Mouse (Mus musculus): ENCODE measurements around the gene Map10.

Map10 gene

DNA sequence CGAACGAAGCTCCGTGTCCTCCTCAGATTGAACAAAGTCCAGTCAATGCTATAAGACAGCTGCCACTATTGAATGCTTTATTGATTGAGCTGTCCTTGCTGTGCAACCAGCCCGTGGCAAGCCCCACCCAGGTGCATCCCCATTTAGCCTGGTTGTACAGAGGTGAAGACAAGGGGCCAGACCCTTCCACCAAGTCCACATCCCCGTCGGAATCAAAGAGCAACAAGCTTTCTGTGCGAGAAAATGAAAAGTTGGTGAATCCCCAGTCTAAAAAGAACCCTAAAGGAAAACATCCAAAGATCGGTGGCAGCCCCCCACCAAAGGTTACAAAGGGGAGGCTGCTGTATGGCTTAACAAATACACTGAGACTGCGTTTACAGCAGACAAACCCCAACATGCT is 1.3 kb downstream of the Map10 start:
- DNase-seq = no peak

GRCm38 (mm10) chr8:125671371-125671770 is 1.8 kb downstream of the Map10 start:
- no peak for DNase-seq

GRCm38 (mm10) chr8:125675796-125676195 is 6.2 kb downstream of the Map10 start:
- peak in 1 of 2 experiments; percentile 61 for DNase-seq

- no peak for DNase-seq
These were observed 7.9 kb downstream of the Map10 start for GRCm38 (mm10) chr8:125677484-125677883.

GRCm38 (mm10) chr8:125678854-125679648 is 9.4 kb downstream of the Map10 start:
- DNase-seq = peak; percentile 26 to 36

- no peak for DNase-seq
These were observed 11.3 kb downstream of the Map10 start for GRCm38 (mm10) chr8:125680851-125681408.

GRCm38 (mm10) chr8:125685216-125685760 is 15.7 kb downstream of the Map10 start:
- DNase-seq = no peak

DNA sequence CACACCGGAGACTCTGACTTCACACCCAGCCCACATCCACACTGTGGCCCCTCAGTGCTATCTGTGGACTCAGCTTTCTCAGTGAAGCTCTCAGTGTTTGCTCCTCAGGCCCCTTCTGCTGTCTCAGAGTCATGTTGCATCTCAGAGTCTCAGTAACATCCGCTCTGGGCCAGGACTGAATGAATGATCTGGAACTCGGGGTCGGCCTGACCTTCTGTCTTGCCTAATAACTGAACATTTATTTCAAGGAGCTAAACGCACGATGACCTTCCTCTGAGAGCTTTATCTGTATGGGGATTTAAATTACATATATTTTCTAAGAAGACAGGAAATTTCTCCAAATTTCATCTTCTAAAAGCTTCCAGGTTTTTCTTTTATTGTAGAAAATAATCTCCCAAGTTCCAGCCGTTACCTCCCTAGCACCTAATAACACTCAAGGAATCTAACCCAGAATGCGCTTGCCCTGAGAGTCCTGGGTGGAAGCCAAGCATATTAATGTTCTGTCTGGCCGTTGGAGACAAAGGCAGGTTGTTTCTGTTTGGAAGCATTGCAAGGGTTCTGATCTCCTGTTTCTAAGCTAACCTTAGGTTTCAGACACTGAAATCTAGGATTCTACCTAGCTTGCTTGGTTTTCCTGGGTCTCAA is 16.7 kb downstream of the Map10 start:
- DNase-seq = peak; percentile 53 to 58

DNA sequence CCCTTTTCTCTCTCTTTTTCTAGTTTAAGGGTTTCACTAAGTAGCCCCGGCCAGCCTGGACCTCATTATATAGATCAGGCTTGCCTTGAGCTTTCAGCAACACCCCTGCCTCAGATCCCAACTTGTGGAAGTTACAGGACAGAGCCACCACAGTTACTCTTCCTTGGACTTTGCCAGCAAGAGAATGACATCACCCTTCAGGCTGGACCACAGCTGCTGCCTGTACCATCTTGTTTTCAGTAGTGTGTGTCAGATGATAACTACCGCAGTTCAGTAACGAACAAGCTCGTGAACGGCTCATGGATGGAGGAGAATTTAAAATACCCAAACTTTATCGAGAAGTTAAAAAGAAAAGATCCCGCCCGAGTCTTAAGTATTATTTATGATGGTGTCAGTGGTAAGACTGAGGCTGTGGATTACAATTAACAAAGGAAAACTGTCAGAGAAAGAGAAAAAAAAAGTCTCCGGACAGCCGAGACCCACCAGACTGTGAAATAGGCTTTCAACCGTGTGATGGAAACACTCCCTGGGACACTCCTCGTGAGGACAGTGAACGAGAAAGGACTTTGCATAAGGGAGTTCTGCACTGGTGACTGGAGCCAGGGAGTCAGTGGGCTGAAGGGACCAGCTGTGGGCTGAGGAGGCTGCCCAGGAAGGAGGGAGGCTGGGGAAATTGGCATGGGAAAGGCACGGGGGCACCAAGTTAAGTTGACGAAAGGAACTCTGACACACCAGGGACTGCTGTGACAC is 20.7 kb downstream of the Map10 start:
- DNase-seq = no peak

DNA sequence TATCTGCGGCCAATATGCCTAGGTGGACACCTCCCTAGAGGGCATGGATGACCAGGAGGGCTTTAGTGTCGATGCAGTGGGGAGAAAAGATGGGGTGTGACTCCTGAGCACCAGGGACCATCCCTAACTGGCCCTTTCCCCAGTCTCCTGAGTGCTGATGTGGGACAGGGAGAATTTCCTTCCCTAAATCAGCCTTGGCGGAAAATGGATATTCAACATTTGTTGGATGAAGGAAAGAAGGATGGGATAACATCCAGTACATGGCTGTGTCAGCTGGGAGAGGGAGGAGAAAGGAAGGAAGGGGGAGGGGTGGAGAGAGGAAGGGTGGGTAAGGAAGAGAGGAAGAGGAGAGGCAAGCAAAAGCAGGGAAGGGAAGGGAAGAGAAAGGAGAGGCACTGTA is 21.3 kb downstream of the Map10 start:
- DNase-seq = no peak

- DNase-seq = no peak
These were observed 22.8 kb downstream of the Map10 start for GRCm38 (mm10) chr8:125692447-125692846.

DNA sequence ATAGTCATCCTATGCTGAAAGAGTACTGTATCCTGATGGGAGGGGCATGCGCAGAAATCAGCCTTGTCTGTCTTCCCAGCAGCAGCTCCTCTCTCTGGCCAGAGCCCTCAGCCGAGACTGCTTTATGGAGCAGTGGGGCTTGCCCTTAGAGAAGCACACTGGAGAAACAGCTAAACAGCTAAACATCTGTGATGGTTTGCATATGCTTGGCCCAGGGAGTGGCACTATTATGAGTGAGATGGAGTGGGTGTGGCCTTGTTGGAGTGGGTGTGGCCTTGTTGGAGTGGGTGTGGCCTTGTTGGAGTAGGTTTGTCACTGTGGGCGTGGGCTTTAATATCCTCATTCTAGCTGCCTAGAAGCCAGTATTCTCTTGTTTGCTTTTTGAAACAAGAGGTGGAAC is 23.6 kb downstream of the Map10 start:
- no peak for DNase-seq

DNA sequence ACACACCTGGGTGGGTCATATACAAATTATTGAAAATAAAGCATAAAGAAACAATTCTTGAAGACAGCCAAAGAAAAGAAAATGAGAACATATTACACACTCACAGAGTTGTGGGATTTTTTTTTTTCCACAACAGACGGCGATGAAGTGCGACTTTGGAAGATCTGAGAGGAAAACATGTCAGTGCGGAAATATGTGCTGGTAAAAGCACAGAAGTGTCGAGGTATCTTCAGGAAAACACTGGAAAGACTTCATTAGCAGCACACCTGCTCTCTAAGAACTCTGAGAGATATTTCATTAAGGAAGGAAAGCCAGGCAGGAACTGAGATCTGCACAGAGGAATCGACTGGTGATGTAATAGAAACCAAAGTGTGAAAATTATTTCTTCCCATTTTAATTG is 26.3 kb downstream of the Map10 start:
- no peak for DNase-seq

DNA sequence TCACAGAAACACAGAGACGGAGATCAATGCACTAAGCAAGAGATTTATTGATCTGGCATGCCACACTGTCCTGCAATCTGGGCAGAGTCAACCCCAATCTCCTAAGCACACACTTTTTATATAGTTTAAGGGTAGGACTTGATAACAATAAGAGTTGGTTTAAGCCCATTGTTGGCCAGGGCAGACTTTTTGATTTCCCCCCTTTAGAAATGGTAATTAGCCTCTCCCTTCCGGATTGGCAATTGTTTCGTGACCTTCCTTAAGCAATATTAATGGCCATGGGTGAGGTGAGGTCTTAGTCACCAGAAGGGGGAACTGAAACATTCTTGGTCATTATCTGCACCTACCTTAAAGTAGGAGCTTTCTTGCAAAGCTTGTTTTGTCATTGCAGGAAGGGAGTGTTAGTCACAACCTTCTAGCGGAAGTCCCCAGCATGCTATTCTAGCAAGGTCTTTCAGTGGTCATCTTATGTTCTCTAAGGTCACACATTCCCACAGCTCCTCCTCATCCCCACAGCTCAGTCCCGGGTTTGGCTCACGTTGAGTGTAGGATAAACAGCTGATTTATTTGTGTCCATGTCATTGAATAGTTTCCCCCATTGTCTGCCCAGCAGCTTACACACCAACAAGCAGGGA is 29.9 kb downstream of the Map10 start:
- DNase-seq = no peak

GRCm38 (mm10) chr8:125700407-125700806 is 30.8 kb downstream of the Map10 start:
- DNase-seq = no peak

- no peak for DNase-seq
These were observed 33.4 kb downstream of the Map10 start for GRCm38 (mm10) chr8:125702868-125703473.

DNA sequence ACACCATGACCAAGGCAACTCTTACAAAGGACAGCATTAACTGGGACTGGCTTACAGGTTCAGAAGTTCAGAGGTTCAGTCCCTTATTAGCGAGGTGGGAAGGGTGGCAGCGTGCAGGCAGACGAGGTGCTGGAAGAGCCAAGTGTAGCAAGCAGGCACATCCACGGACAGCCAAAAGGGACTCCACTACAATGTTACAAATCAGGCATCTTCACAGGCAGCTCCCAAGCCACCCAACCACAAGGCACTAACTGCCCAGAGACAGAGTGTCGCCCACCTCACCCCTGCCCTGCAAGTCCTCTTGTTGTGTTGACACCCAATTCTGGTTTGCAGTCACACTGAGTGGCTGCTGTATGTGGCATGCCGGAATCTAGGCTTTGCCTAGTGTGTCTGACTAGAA is 34.8 kb downstream of the Map10 start:
- DNase-seq = no peak

GRCm38 (mm10) chr8:125705816-125706215 is 36.2 kb downstream of the Map10 start:
- DNase-seq = no peak

- peak; percentile 33 to 53 for DNase-seq
These were observed 39.6 kb downstream of the Map10 start for GRCm38 (mm10) chr8:125709171-125709570.

- no peak for DNase-seq
These were observed 41.9 kb downstream of the Map10 start for GRCm38 (mm10) chr8:125711514-125711913.

GRCm38 (mm10) chr8:125716211-125716610 is 46.6 kb downstream of the Map10 start:
- no peak for DNase-seq

DNA sequence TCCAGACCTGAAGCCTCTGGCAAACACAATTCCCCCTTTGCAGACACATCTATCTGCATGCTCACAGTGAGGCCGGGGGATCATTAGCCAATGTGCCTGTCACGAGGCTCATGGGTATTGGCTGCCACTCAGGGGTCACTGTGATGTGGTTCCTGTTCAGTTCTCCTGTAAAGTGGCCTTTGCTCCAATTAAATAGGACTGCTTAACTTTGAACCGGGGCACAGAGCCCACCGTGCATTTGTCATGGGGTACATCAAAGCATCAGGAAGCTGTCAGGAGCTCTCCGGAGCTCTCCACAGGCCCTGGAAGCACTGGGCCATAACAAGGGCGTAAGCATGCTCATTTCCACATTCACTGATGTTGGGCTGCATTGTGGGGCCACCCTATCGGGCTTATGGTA is 47.0 kb downstream of the Map10 start:
- peak; percentile 39 to 52 for DNase-seq
